Mouse (Mus musculus) MEL (cell line): ENCODE data around the gene Rab3c. TPM values are rescaled to one million over a fixed set of nuclear protein-coding genes. Genes with fewer than 3 reads are reported as not detected.

ENCODE experiments used
- DNase-seq: peaks from one replicate; pipeline ENCODE4 v3.0.0; 2011; ENCODE audit warnings: low read depth, low spot score
- H3K27ac ChIP-seq: 2 replicates; pipeline ENCODE4 v1.5.1; 2012; ENCODE audit warnings: low read depth, mild to moderate bottlenecking, control low read depth, low read length, moderate library complexity; ENCODE audit not compliant: control insufficient read depth
- H3K27me3 ChIP-seq, 2 experiments: fragments of 150-350 bp in 1 of 2; sonication (generic) in 1 of 2; 2 replicates each; pipeline ENCODE4 v1.6.1; 2012; ENCODE audit warnings: low read length in 2 of 2, mild to moderate bottlenecking in 2 of 2, improper control_type of control experiment in 1 of 2, moderate library complexity in 1 of 2; ENCODE audit not compliant: insufficient read depth in 2 of 2, control insufficient read depth in 1 of 2
- H3K36me3 ChIP-seq, 2 experiments: 2 replicates each; pipeline ENCODE4 v1.6.1; 2012 to 2014; ENCODE audit warnings: low read length in 2 of 2, improper control_type of control experiment in 1 of 2, inconsistent platforms in 1 of 2, mild to moderate bottlenecking in 1 of 2; ENCODE audit not compliant: insufficient read depth in 2 of 2, control insufficient read depth in 1 of 2
- H3K4me1 ChIP-seq, 2 experiments: fragments of 150-350 bp in 1 of 2; sonication (generic) in 1 of 2; 2 replicates each; pipeline ENCODE4 v1.6.1; 2012; ENCODE audit warnings: low read length in 2 of 2, improper control_type of control experiment in 1 of 2, mild to moderate bottlenecking in 1 of 2; ENCODE audit not compliant: insufficient read depth in 2 of 2, control insufficient read depth in 1 of 2
- H3K4me3 ChIP-seq, 2 experiments: fragments of 150-350 bp in 1 of 2; sonication (generic) in 1 of 2; 2 replicates each; pipeline ENCODE4 v1.5.1; 2012; ENCODE audit warnings: low read depth in 2 of 2, low read length in 2 of 2, mild to moderate bottlenecking in 2 of 2, moderate library complexity in 2 of 2, control low read depth in 1 of 2, improper control_type of control experiment in 1 of 2; ENCODE audit not compliant: control insufficient read depth in 1 of 2, insufficient read depth in 1 of 2
- H3K79me2 ChIP-seq: 2 replicates; pipeline ENCODE4 v1.6.1; 2012; ENCODE audit warnings: mild to moderate bottlenecking, low read length, moderate library complexity; ENCODE audit not compliant: control insufficient read depth, poor library complexity, insufficient read depth
- H3K9ac ChIP-seq: 2 replicates; pipeline ENCODE4 v1.6.1; 2012; ENCODE audit warnings: low read depth, mild to moderate bottlenecking, control low read depth, low read length, moderate library complexity; ENCODE audit not compliant: control insufficient read depth, poor library complexity, severe bottlenecking
- H3K9me3 ChIP-seq: fragments of 150-350 bp; sonication (generic); replicated peaks from 2 replicates; pipeline ENCODE4 v1.6.1; 2012; ENCODE audit warnings: mild to moderate bottlenecking, low read length, improper control_type of control experiment, moderate library complexity; ENCODE audit not compliant: insufficient read depth
- CTCF ChIP-seq, 3 experiments: IDR thresholded peaks in 2 of 3; conservative IDR thresholded peaks in 1 of 3; 2 replicates each; pipeline ENCODE4 v1.5.1; 2011 to 2012; ENCODE audit warnings: low read length in 3 of 3, low read depth in 2 of 3, mild to moderate bottlenecking in 2 of 3, improper control_type of control experiment in 1 of 3, inconsistent platforms in 1 of 3, mixed read lengths in 1 of 3, moderate library complexity in 1 of 3; ENCODE audit not compliant: control insufficient read depth in 1 of 3, insufficient read depth in 1 of 3, poor library complexity in 1 of 3, severe bottlenecking in 1 of 3
- ELF1 ChIP-seq: IDR thresholded peaks from 2 replicates; pipeline ENCODE4 v1.6.1; 2014; ENCODE audit warnings: low read depth, mild to moderate bottlenecking, inconsistent platforms, low read length, improper control_type of control experiment, moderate library complexity
- EP300 ChIP-seq, 2 experiments: IDR thresholded peaks; 2 replicates each; pipeline ENCODE4 v1.6.1; 2011; ENCODE audit warnings: improper control_type of control experiment in 2 of 2, low read length in 2 of 2, low read depth in 1 of 2, mild to moderate bottlenecking in 1 of 2
- ETS1 ChIP-seq: IDR thresholded peaks from 2 replicates; pipeline ENCODE4 v1.6.1; 2012; ENCODE audit warnings: low read depth, mild to moderate bottlenecking, inconsistent platforms, low read length, improper control_type of control experiment, moderate library complexity
- GABPA ChIP-seq: IDR thresholded peaks from 2 replicates; pipeline ENCODE4 v1.6.1; 2012; ENCODE audit warnings: low read depth, mild to moderate bottlenecking, inconsistent platforms, low read length, improper control_type of control experiment, moderate library complexity
- GATA1 ChIP-seq: IDR thresholded peaks from 2 replicates; pipeline ENCODE4 v1.6.1; 2011; ENCODE audit warnings: low read depth, low read length, improper control_type of control experiment
- KAT2A ChIP-seq: conservative IDR thresholded peaks from 2 replicates; pipeline ENCODE4 v1.6.1; 2012; ENCODE audit warnings: low read depth, low read length, improper control_type of control experiment, inconsistent platforms
- MAX ChIP-seq: IDR thresholded peaks from 2 replicates; pipeline ENCODE4 v1.6.1; 2011; ENCODE audit warnings: low read length, improper control_type of control experiment
- MXI1 ChIP-seq: IDR thresholded peaks from 2 replicates; pipeline ENCODE4 v1.6.1; 2011; ENCODE audit warnings: mild to moderate bottlenecking, low read depth, low read length, improper control_type of control experiment
- MYC ChIP-seq: IDR thresholded peaks from 2 replicates; pipeline ENCODE4 v1.6.1; 2011; ENCODE audit warnings: low read depth, mild to moderate bottlenecking, low read length, improper control_type of control experiment, moderate library complexity
- POLR2A ChIP-seq, 2 experiments: IDR thresholded peaks; 2 replicates each; pipeline ENCODE4 v1.6.1; 2011 to 2012; ENCODE audit warnings: low read length in 2 of 2, mild to moderate bottlenecking in 2 of 2, control low read depth in 1 of 2, improper control_type of control experiment in 1 of 2, low read depth in 1 of 2, moderate library complexity in 1 of 2; ENCODE audit not compliant: control insufficient read depth in 1 of 2, insufficient read depth in 1 of 2, poor library complexity in 1 of 2
- POLR2AphosphoS2 ChIP-seq: IDR thresholded peaks from 2 replicates; pipeline ENCODE4 v1.6.1; 2011; ENCODE audit warnings: low read length, improper control_type of control experiment
- POLR2AphosphoS5 ChIP-seq: IDR thresholded peaks from 2 replicates; pipeline ENCODE4 v1.6.1; 2012; ENCODE audit warnings: low read depth, borderline replicate concordance, mild to moderate bottlenecking, inconsistent platforms, low read length, moderate library complexity, mixed read lengths
- RAD21 ChIP-seq: IDR thresholded peaks from 2 replicates; pipeline ENCODE4 v1.6.1; 2011; ENCODE audit warnings: mild to moderate bottlenecking, low read depth, low read length, improper control_type of control experiment
- SIN3A ChIP-seq: IDR thresholded peaks from 2 replicates; pipeline ENCODE4 v1.6.1; 2012; ENCODE audit warnings: low read length, improper control_type of control experiment, inconsistent platforms
- SMC3 ChIP-seq: IDR thresholded peaks from 2 replicates; pipeline ENCODE4 v1.6.1; 2011; ENCODE audit warnings: low read depth, low read length, improper control_type of control experiment
- TCF12 ChIP-seq: IDR thresholded peaks from 2 replicates; pipeline ENCODE4 v1.6.1; 2014; ENCODE audit warnings: low read depth, mild to moderate bottlenecking, inconsistent platforms, low read length, improper control_type of control experiment, moderate library complexity
- UBTF ChIP-seq: IDR thresholded peaks from 2 replicates; pipeline ENCODE4 v1.6.1; 2012; ENCODE audit warnings: low read depth, mild to moderate bottlenecking, inconsistent platforms, low read length, improper control_type of control experiment, moderate library complexity, borderline replicate concordance; ENCODE audit not compliant: insufficient read depth
- USF1 ChIP-seq: IDR thresholded peaks from 2 replicates; pipeline ENCODE4 v1.6.1; 2014; ENCODE audit warnings: low read depth, mild to moderate bottlenecking, inconsistent platforms, low read length, improper control_type of control experiment, moderate library complexity
- USF2 ChIP-seq, 2 experiments: IDR thresholded peaks; 2 replicates each; pipeline ENCODE4 v1.6.1; 2011 to 2012; ENCODE audit warnings: improper control_type of control experiment in 2 of 2, low read length in 2 of 2, borderline replicate concordance in 1 of 2, inconsistent platforms in 1 of 2, low read depth in 1 of 2, mild to moderate bottlenecking in 1 of 2; ENCODE audit not compliant: insufficient read depth in 1 of 2
- ZC3H11A ChIP-seq: IDR thresholded peaks from 2 replicates; pipeline ENCODE4 v1.6.1; 2012; ENCODE audit warnings: low read depth, mild to moderate bottlenecking, inconsistent platforms, low read length, improper control_type of control experiment
- ZKSCAN1 ChIP-seq: IDR thresholded peaks from 2 replicates; pipeline ENCODE4 v1.6.1; 2012; ENCODE audit warnings: low read depth, mild to moderate bottlenecking, inconsistent platforms, low read length, improper control_type of control experiment, moderate library complexity
- ZNF384 ChIP-seq: IDR thresholded peaks from 2 replicates; pipeline ENCODE4 v1.6.1; 2012; ENCODE audit warnings: low read depth, mild to moderate bottlenecking, inconsistent platforms, low read length, improper control_type of control experiment
- polyA plus RNA-seq, 2 experiments: library from polyadenylated mRNA; stranded (reverse) in 1 of 2; unstranded in 1 of 2; fragments of >175 nt in 1 of 2; fragments of >200 nt in 1 of 2; gene quantifications; 2 replicates each; pipeline versions ENCODE4 v1.2.1 to v1.2.4; 2012; ENCODE audit warnings: low replicate concordance in 2 of 2, low read depth in 1 of 2; ENCODE audit not compliant: insufficient read length in 2 of 2, insufficient read depth in 1 of 2, missing spikeins in 1 of 2
- total RNA-seq: library from RNA; depleted of rRNA; stranded (reverse); fragments of 300-350 nt; gene quantifications from 2 replicates; pipeline ENCODE4 v1.2.3, GENCODE M21; 2012

Gene Rab3c
- total and polyA plus RNA-seq, 3 experiments, result not detected

DNA sequence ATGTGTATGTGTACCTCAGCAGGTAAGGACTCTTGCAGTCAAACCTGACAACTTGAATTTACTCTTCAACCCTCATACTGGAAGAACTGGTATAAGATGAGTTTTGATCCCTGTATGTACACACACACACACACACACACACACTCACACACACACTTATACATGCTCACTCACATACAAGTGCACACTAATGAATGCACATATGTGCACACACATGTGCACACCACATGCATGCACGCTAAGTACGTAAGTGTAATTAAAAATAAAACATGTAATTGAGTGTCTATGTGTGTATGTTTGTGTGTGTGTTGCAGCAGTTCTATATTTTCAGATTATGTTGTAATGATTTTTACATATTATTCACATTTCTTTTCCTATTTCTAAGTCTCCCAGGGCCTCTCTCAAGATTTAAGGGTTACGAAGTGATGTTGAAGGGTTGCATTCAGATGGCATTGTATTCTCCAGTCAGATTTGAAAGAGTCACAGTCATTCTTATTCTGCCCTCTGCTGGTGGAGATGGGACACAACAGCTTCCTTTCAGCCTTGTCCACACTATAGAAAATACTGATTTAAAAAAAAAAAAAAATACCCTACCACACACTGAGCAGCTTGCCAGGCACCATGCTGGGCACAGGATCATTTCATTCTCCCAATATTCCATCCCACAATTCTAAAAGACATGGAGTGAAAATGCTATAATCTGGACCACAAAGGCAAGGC is 240.9 kb downstream of the Rab3c start:
- no peaks in the 10 kb centered on the region for H3K36me3 ChIP-seq
- DNase-seq, result peak; percentile 53
- H3K4me1 ChIP-seq, result peaks cover 2 to 9% of the 10 kb centered on the region in 2 experiments; a peak in 3 of 4 replicates
- no peaks in the 10 kb centered on the region for H3K9me3 ChIP-seq
- no peaks in the 10 kb centered on the region for H3K27me3 ChIP-seq
- H3K27ac ChIP-seq, result no peak overlapping the region; the same call in 1 of the 2 replicates
- H3K9ac ChIP-seq, result no peak overlapping the region
- no peaks in the 10 kb centered on the region for H3K79me2 ChIP-seq
- H3K4me3 ChIP-seq, result no peak overlapping the region
- TF ChIP-seq MAX (no peak), GATA1 (no peak), ZKSCAN1 (no peak), ELF1 (no peak), ETS1 (no peak), SMC3 (peak; percentile 68), POLR2AphosphoS5 (no peak), CTCF (IDR thresholded peaks at IDR 0.05 in 2 of 3, conservative IDR thresholded peaks at IDR 0.05 in 1 of 3; ENCODE audit: control insufficient read depth in 1 of 3, insufficient read depth in 1 of 3, low read depth in 2 of 3, low read length in 3 of 3, poor library complexity in 1 of 3, severe bottlenecking in 1 of 3) (peak; percentile 41 to 71 (median 62)), ZNF384 (peak; percentile 60; the same call in 1 of the 2 replicates), ZC3H11A (peak; percentile 51), RAD21 (peak; percentile 66)

- no peak for TF ChIP-seq ZNF384
- TF ChIP-seq CTCF (IDR thresholded peaks at IDR 0.05 in 2 of 3, conservative IDR thresholded peaks at IDR 0.05 in 1 of 3; ENCODE audit: control insufficient read depth in 1 of 3, insufficient read depth in 1 of 3, low read depth in 2 of 3, low read length in 3 of 3, poor library complexity in 1 of 3, severe bottlenecking in 1 of 3), result peak in 1 of 3 experiments; percentile 12; a peak in 1 of 6 replicates
- H3K4me3 ChIP-seq, result peak overlapping the region in 1 of 2 experiments; percentile 38; a peak in 1 of 4 replicates
- peak; percentile 56 for DNase-seq
- peak overlapping the region; percentile 29; the same call in 1 of the 2 replicates for H3K9ac ChIP-seq
- no peak overlapping the region; the same call in 1 of the 2 replicates for H3K27ac ChIP-seq
- H3K27me3 ChIP-seq, result no peaks in the 10 kb centered on the region
- H3K79me2 ChIP-seq, result no peaks in the 10 kb centered on the region
- peaks cover 2 to 14% of the 10 kb centered on the region in 2 experiments; a peak in 3 of 4 replicates for H3K4me1 ChIP-seq
- no peaks in the 10 kb centered on the region for H3K9me3 ChIP-seq
- H3K36me3 ChIP-seq, result no peaks in the 10 kb centered on the region
These were observed 241.6 kb downstream of the Rab3c start for GRCm38 (mm10) chr13:110039170-110039569.

DNA sequence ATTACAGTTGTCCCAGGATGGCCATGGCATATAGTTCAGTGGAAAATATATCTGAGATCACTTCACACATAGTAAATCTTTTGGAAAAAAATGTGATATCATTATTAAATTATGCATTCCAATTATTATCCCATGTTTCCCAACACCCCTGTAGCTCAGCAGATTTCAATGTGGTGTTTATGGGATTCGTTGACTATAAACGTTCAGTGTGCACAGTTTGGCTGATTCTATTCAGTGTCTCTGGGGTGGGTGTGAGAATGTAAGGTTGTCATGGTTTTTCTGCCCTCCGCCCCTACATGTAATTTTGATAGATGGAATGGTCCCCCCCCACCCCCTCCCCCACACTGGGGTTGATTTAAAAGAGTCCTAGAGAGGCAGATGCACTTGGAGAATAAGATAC is 242.3 kb downstream of the Rab3c start:
- H3K27ac ChIP-seq, result no peak overlapping the region
- H3K9ac ChIP-seq, result no peak overlapping the region
- no peaks in the 10 kb centered on the region for H3K9me3 ChIP-seq
- DNase-seq, result no peak
- H3K4me3 ChIP-seq, result no peak overlapping the region
- peaks cover 2 to 20% of the 10 kb centered on the region in 2 experiments; a peak in 3 of 4 replicates for H3K4me1 ChIP-seq
- H3K27me3 ChIP-seq, result no peaks in the 10 kb centered on the region
- H3K79me2 ChIP-seq, result no peaks in the 10 kb centered on the region
- H3K36me3 ChIP-seq, result peaks cover 0 to 3% of the 10 kb centered on the region in 2 experiments; a peak in 1 of 4 replicates
- TF ChIP-seq EP300 (IDR thresholded peaks at IDR 0.05; ENCODE audit: low read depth in 1 of 2, low read length in 2 of 2) (no peak), GABPA (no peak), ELF1 (no peak), GATA1 (no peak), POLR2A (IDR thresholded peaks at IDR 0.05; ENCODE audit: control insufficient read depth in 1 of 2, insufficient read depth in 1 of 2, low read depth in 1 of 2, low read length in 2 of 2, poor library complexity in 1 of 2) (no peak), USF2 (IDR thresholded peaks at IDR 0.05; ENCODE audit: borderline replicate concordance in 1 of 2, insufficient read depth in 1 of 2, low read depth in 1 of 2, low read length in 2 of 2) (no peak), TCF12 (no peak), USF1 (no peak), POLR2AphosphoS5 (no peak), RAD21 (no peak), UBTF (no peak), ETS1 (no peak), MYC (no peak), MXI1 (no peak), ZC3H11A (no peak), POLR2AphosphoS2 (no peak), KAT2A (no peak), SIN3A (no peak)
